Mouse (Mus musculus): ENCODE results near the gene Gm572. TPM values are rescaled to one million over a fixed set of nuclear protein-coding genes. Genes with fewer than 3 reads are reported as not detected.

Gm572 gene
- total RNA-seq, 4 experiments from 2014 or later: not detected

- no peak for DNase-seq (ENCODE audit: low spot score in 2 of 2)
Measured at GRCm38 (mm10) chr4:148714064-148714463, 70.9 kb downstream of the Gm572 start.

DNA sequence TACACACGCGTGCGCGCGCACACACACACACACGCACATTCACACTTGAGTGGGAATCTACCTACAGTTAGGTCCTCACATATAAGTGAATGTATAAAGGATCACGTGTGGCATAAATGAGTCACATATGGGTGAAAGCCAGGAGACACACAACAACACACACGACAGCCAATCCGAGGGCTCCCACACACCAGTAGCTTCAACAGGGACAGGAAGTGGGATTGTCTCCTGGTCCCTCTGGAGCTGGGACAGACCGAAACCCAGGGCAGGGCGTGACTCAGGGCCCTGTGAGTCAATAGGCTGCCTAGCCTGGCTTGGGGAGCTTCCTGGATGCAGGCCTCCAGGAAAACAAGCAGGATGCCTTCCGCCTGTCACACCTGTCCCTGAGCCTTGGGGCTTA lies 71.6 kb downstream of the Gm572 start:
- DNase-seq (ENCODE audit: low spot score in 2 of 2): no peak

DNA sequence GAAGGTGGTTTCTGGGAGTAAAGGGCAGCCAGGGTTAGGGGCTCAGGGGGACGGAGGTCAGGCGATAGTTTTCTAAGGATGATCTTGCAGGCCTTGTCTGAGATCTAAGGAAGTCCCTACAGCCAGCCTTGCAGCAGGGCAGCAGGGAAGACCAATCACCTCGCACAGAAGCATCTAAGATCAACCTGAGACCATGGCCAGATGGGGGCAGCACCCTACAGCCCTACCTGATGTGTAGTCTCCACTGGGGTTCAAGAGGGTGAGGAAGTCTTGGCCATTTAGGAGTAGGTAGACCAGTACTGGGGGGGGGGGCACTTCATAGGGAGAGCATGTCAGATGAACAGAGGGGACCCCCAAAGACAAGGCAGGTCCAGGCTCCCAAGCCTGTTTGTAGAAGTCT lies 72.3 kb downstream of the Gm572 start:
- no peak for DNase-seq (ENCODE audit: low spot score in 2 of 2)

Other genes starting within 250 kb of the Gm572 start
- gene Ubiad1, start 198.5 kb upstream of the Gm572 start, total RNA-seq (2022): 1 to 10 TPM; 7.9 to 8.5 (median 8.2) TPM
- gene Mtor, start 194.7 kb upstream of the Gm572 start, total RNA-seq (2022): 10 to 100 TPM; 84.8 to 92.8 (median 86.8) TPM
- 1 to 10 TPM in 2 of 4 experiments, under 1 TPM in 1, not detected in 1; 0.33 to 1.2 (median 1.0) TPM for gene Angptl7, start 142.9 kb upstream of the Gm572 start, total RNA-seq (2022)
- gene Exosc10, start 84.9 kb upstream of the Gm572 start, total RNA-seq (2022): 10 to 100 TPM; 50.1 to 52.6 (median 50.3) TPM
- 10 to 100 TPM; 66.5 to 78.3 (median 72.2) TPM for gene Srm, start 51.8 kb upstream of the Gm572 start, total RNA-seq (2022)
- gene Masp2, start 40.8 kb upstream of the Gm572 start, total RNA-seq (2022): 1 to 10 TPM; 1.1 to 5.5 (median 2.9) TPM
- gene Tardbp, start 16.3 kb upstream of the Gm572 start, total RNA-seq (2022): 100 to 1,000 TPM; 172 to 235 (median 219) TPM
- under 1 TPM; 0.61 to 0.80 (median 0.63) TPM for gene Casz1, start 161.1 kb downstream of the Gm572 start, total RNA-seq (2022)

Measured in layer of hippocampus, adult 8-10 months (tissue).